Mouse (Mus musculus) CH12.LX (cell line): ENCODE results near the gene Ccn6. TPM values are rescaled to one million over a fixed set of nuclear protein-coding genes. Genes with fewer than 3 reads are reported as not detected.

Source experiments
- DNase-seq: peaks from one replicate; pipeline ENCODE4 v3.0.0-alpha.2; 2013; ENCODE audit errors: extremely low read depth
- H3K27ac ChIP-seq: 2 replicates; pipeline ENCODE4 v1.5.1; 2012; ENCODE audit warnings: low read depth, mild to moderate bottlenecking, control low read depth, moderate library complexity; ENCODE audit not compliant: insufficient read depth
- H3K27me3 ChIP-seq: replicated peaks from 2 replicates; pipeline ENCODE3; 2012; ENCODE audit warnings: inconsistent platforms
- H3K36me3 ChIP-seq, 2 experiments: replicated peaks in 1 of 2; 2 replicates each; pipeline versions ENCODE3 to v1.6.1; 2012; ENCODE audit warnings: inconsistent platforms in 1 of 2, low read length in 1 of 2, mild to moderate bottlenecking in 1 of 2, mixed read lengths in 1 of 2, moderate library complexity in 1 of 2; ENCODE audit not compliant: control insufficient read depth in 1 of 2, insufficient read depth in 1 of 2
- H3K4me1 ChIP-seq, 2 experiments: 2 replicates each; pipeline ENCODE4 v1.6.1; 2012; ENCODE audit warnings: inconsistent platforms in 1 of 2, moderate library complexity in 1 of 2; ENCODE audit not compliant: insufficient read depth in 2 of 2, control insufficient read depth in 1 of 2
- H3K4me2 ChIP-seq: 2 replicates; pipeline ENCODE4 v1.6.1; 2012; ENCODE audit warnings: low read depth, mild to moderate bottlenecking, control low read depth; ENCODE audit not compliant: poor library complexity, insufficient read depth, severe bottlenecking
- H3K4me3 ChIP-seq, 3 experiments: fragments of 150-350 bp in 1 of 3; sonication (generic) in 1 of 3; replicated peaks in 1 of 3; 2 replicates each; pipeline versions ENCODE3 to v1.5.1; 2011 to 2012; ENCODE audit warnings: low read depth in 2 of 3, low read length in 2 of 3, mild to moderate bottlenecking in 2 of 3, moderate library complexity in 2 of 3, control low read depth in 1 of 3, improper control_type of control experiment in 1 of 3, inconsistent platforms in 1 of 3, mixed read lengths in 1 of 3; ENCODE audit not compliant: poor library complexity in 1 of 3
- H3K79me2 ChIP-seq: replicated peaks from 2 replicates; pipeline ENCODE4 v1.6.1; 2012; ENCODE audit warnings: mild to moderate bottlenecking, moderate library complexity; ENCODE audit not compliant: control insufficient read depth, poor library complexity, insufficient read depth, severe bottlenecking; ENCODE audit errors: extremely low read depth
- H3K9ac ChIP-seq: 2 replicates; pipeline ENCODE4 v1.6.1; 2012; ENCODE audit warnings: low read depth, mild to moderate bottlenecking, control low read depth, moderate library complexity; ENCODE audit not compliant: insufficient read depth
- H3K9me3 ChIP-seq: replicated peaks from 2 replicates; pipeline ENCODE3; 2012; ENCODE audit warnings: low read length, inconsistent platforms, mixed read lengths
- CHD1 ChIP-seq: IDR thresholded peaks from 2 replicates; pipeline ENCODE4 v1.6.1; 2012; ENCODE audit warnings: low read depth, low read length, improper control_type of control experiment, inconsistent platforms
- CHD2 ChIP-seq: IDR thresholded peaks from 2 replicates; pipeline ENCODE4 v1.6.1; 2011; ENCODE audit warnings: low read length, improper control_type of control experiment
- CTCF ChIP-seq, 2 experiments: IDR thresholded peaks in 1 of 2; conservative IDR thresholded peaks in 1 of 2; 2 replicates each; pipeline ENCODE4 v1.5.1; 2011 to 2012; ENCODE audit warnings: low read depth in 2 of 2, low read length in 2 of 2, improper control_type of control experiment in 1 of 2, inconsistent platforms in 1 of 2, mild to moderate bottlenecking in 1 of 2, moderate library complexity in 1 of 2
- EP300 ChIP-seq: IDR thresholded peaks from 2 replicates; pipeline ENCODE4 v1.6.1; 2011; ENCODE audit warnings: low read length, improper control_type of control experiment
- ETS1 ChIP-seq: conservative IDR thresholded peaks from 2 replicates; pipeline ENCODE4 v1.6.1; 2012; ENCODE audit warnings: low read depth, mild to moderate bottlenecking, inconsistent platforms, low read length, improper control_type of control experiment, moderate library complexity
- IRF4 ChIP-seq: IDR thresholded peaks from 2 replicates; pipeline ENCODE4 v1.6.1; 2014; ENCODE audit warnings: low read depth, mild to moderate bottlenecking, inconsistent platforms, low read length, improper control_type of control experiment
- JUN ChIP-seq: IDR thresholded peaks from 2 replicates; pipeline ENCODE4 v1.6.1; 2011; ENCODE audit warnings: low read depth, mild to moderate bottlenecking, low read length, improper control_type of control experiment, moderate library complexity; ENCODE audit not compliant: insufficient read depth
- JUND ChIP-seq: conservative IDR thresholded peaks from 2 replicates; pipeline ENCODE4 v1.6.1; 2011; ENCODE audit warnings: low read depth, low read length, improper control_type of control experiment
- KAT2A ChIP-seq: IDR thresholded peaks from 2 replicates; pipeline ENCODE4 v1.6.1; 2012; ENCODE audit warnings: low read length, improper control_type of control experiment, inconsistent platforms; ENCODE audit not compliant: insufficient replicate concordance
- MAFK ChIP-seq: IDR thresholded peaks from 2 replicates; pipeline ENCODE4 v1.6.1; 2011; ENCODE audit warnings: low read length, improper control_type of control experiment; ENCODE audit not compliant: insufficient replicate concordance
- MYC ChIP-seq: IDR thresholded peaks from 2 replicates; pipeline ENCODE4 v1.6.1; 2011; ENCODE audit warnings: low read depth, mild to moderate bottlenecking, improper control_type of control experiment, low read length
- NELFE ChIP-seq: IDR thresholded peaks from 2 replicates; pipeline ENCODE4 v1.6.1; 2011; ENCODE audit warnings: low read depth, low read length, improper control_type of control experiment
- NRF1 ChIP-seq: IDR thresholded peaks from 2 replicates; pipeline ENCODE4 v1.6.1; 2014; ENCODE audit warnings: low read depth, mild to moderate bottlenecking, inconsistent platforms, low read length, improper control_type of control experiment, moderate library complexity
- POLR2A ChIP-seq: IDR thresholded peaks from 2 replicates; pipeline ENCODE4 v1.6.1; 2011; ENCODE audit warnings: low read depth, mild to moderate bottlenecking, improper control_type of control experiment, low read length
- RAD21 ChIP-seq: IDR thresholded peaks from 2 replicates; pipeline ENCODE4 v1.6.1; 2011; ENCODE audit warnings: low read depth, mild to moderate bottlenecking, low read length, improper control_type of control experiment, moderate library complexity
- SIN3A ChIP-seq: IDR thresholded peaks from 2 replicates; pipeline ENCODE4 v1.6.1; 2012; ENCODE audit warnings: low read length, improper control_type of control experiment, inconsistent platforms
- SMC3 ChIP-seq: IDR thresholded peaks from 2 replicates; pipeline ENCODE4 v1.6.1; 2011; ENCODE audit warnings: low read depth, low read length, improper control_type of control experiment
- TCF12 ChIP-seq: IDR thresholded peaks from 2 replicates; pipeline ENCODE4 v1.6.1; 2014; ENCODE audit warnings: low read depth, mild to moderate bottlenecking, inconsistent platforms, low read length, improper control_type of control experiment
- UBTF ChIP-seq: IDR thresholded peaks from 2 replicates; pipeline ENCODE4 v1.6.1; 2012; ENCODE audit warnings: low read depth, mild to moderate bottlenecking, inconsistent platforms, low read length, improper control_type of control experiment, moderate library complexity
- USF1 ChIP-seq: IDR thresholded peaks from 2 replicates; pipeline ENCODE4 v1.6.1; 2014; ENCODE audit warnings: low read depth, mild to moderate bottlenecking, inconsistent platforms, low read length, improper control_type of control experiment
- USF2 ChIP-seq: conservative IDR thresholded peaks from 2 replicates; pipeline ENCODE4 v1.6.1; 2011; ENCODE audit warnings: low read depth, low read length, improper control_type of control experiment
- ZKSCAN1 ChIP-seq: IDR thresholded peaks from 2 replicates; pipeline ENCODE4 v1.6.1; 2012; ENCODE audit warnings: low read depth, inconsistent platforms, low read length, improper control_type of control experiment, borderline replicate concordance
- dilution Hi-C: fragments of 300-500 bp; cut with MboI; formaldehyde crosslinking; loops from 2 replicates; pipeline ENCODE4 v1.14.3; 2020; ENCODE audit warnings: low sequenced_read_pairs; ENCODE audit not compliant: extremely low pct_unique_long_range_greater_than_20kb, extremely low pct_ligation_motif_present
- in situ Hi-C: fragments of 300-500 bp; cut with MboI; formaldehyde crosslinking; loops from 3 replicates; pipeline ENCODE4 v1.14.3; 2019; ENCODE audit warnings: low sequenced_read_pairs, low pct_ligation_motif_present, low pct_unique_long_range_greater_than_20kb, mixed read lengths
- polyA plus RNA-seq: library from polyadenylated mRNA; unstranded; fragments of >175 nt; gene quantifications from 2 replicates; pipeline ENCODE4 v1.2.1, GENCODE M21; 2012; ENCODE audit warnings: low read depth; ENCODE audit not compliant: insufficient read length
- total RNA-seq, 2 experiments: library from RNA; depleted of rRNA; stranded (reverse); fragments of 300-350 nt in 1 of 2; fragments of >200 nt in 1 of 2; gene quantifications; 2 replicates each; pipeline ENCODE4 v1.2.3; 2012 to 2014

Gene Ccn6
- total and polyA plus RNA-seq, 3 experiments, result 0.33 TPM; not detected in 2

- H3K27me3 ChIP-seq, result no peaks in the 10 kb centered on the region
- dilution Hi-C loops, result no loop called here
- no peak for DNase-seq
- TF ChIP-seq CTCF (conservative IDR thresholded peaks at IDR 0.05 in 1 of 2, IDR thresholded peaks at IDR 0.05 in 1 of 2; ENCODE audit: low read depth in 2 of 2, low read length in 2 of 2) (no peak), IRF4 (no peak), JUND (no peak), UBTF (no peak), ZKSCAN1 (no peak), SMC3 (no peak), EP300 (no peak), CHD2 (no peak), USF1 (no peak), NELFE (no peak), RAD21 (no peak), POLR2A (no peak), MYC (no peak), NRF1 (no peak), SIN3A (no peak), CHD1 (no peak)
- no peaks in the 10 kb centered on the region for H3K36me3 ChIP-seq
- H3K9ac ChIP-seq, result no peak overlapping the region
- in situ Hi-C loops, result no loop called here
- H3K79me2 ChIP-seq, result no peaks in the 10 kb centered on the region
- no peak overlapping the region for H3K4me3 ChIP-seq
- H3K9me3 ChIP-seq, result no peaks in the 10 kb centered on the region
- H3K4me1 ChIP-seq, result no peaks in the 10 kb centered on the region
- H3K27ac ChIP-seq, result no peak overlapping the region
- no peak overlapping the region for H3K4me2 ChIP-seq
These were observed 45.8 kb upstream of the Ccn6 start for GRCm38 (mm10) chr10:39209161-39210025.

DNA sequence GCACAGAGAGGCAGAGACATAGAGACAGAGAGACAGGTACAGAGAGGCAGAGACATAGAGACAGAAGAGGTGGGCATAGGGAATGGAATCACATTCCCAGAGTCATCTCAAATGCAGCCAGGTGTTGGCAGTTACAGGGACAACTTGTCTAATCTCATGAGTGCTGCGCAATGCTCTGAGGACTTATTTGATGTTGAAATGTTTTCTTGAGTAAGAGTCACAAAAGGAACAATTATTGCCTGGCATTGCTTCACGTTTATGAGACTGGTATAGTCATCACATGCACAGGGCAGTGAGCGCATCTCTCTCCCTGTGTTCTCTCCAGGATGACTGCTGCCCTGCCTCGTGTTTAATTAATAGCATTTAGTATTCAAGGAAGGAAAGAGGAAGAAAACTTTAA is 45.1 kb upstream of the Ccn6 start:
- Histone ChIP-seq H3K9me3 (peaks cover 5% of the 10 kb centered on the region), H3K79me2 (no peaks in the 10 kb centered on the region), H3K27ac (no peak overlapping the region), H3K4me3 (no peak overlapping the region), H3K9ac (no peak overlapping the region), H3K36me3 (no peaks in the 10 kb centered on the region), H3K27me3 (no peaks in the 10 kb centered on the region), H3K4me1 (no peaks in the 10 kb centered on the region), H3K4me2 (no peak overlapping the region)
- no peak for TF ChIP-seq UBTF
- TF ChIP-seq CHD1, result no peak
- no peak for TF ChIP-seq ETS1
- TF ChIP-seq TCF12, result no peak
- TF ChIP-seq SIN3A, result no peak
- TF ChIP-seq SMC3, result no peak
- no peak for TF ChIP-seq MAFK
- TF ChIP-seq CHD2, result no peak
- TF ChIP-seq IRF4, result no peak
- no peak for TF ChIP-seq USF2
- no peak for TF ChIP-seq JUN
- no peak for TF ChIP-seq RAD21
- no peak for TF ChIP-seq KAT2A
- DNase-seq, result no peak
- in situ Hi-C loops (no loop called here), dilution Hi-C loops (no loop called here)
